Mouse (Mus musculus) hindbrain, embryonic 11.5 days (tissue): ENCODE data around the gene Cd200r3. TPM values are rescaled to one million over a fixed set of nuclear protein-coding genes. Genes with fewer than 3 reads are reported as not detected.

ENCODE experiments used
- ATAC-seq: fragments of 200-750 bp; cut with Nextera tagmentation; 2 replicates; pipeline ENCODE4 v1.8.0; 2017; ENCODE audit warnings: mild to moderate bottlenecking, moderate TSS enrichment, moderate library complexity; ENCODE audit not compliant: low FRiP score
- DNase-seq: peaks from one replicate; pipeline ENCODE4 v3.0.0-alpha.2; 2015; ENCODE audit warnings: low spot score
- H3K27ac ChIP-seq: fragments of 300-500 bp; sonication (generic); 2 replicates; pipeline ENCODE4 v1.5.1; 2014; ENCODE audit warnings: mild to moderate bottlenecking, low read depth, low read length
- H3K27me3 ChIP-seq: fragments of 300-500 bp; sonication (generic); 2 replicates; pipeline ENCODE4 v1.6.1; 2014; ENCODE audit warnings: mild to moderate bottlenecking, low read length, moderate library complexity, mixed read lengths; ENCODE audit not compliant: control insufficient read depth, insufficient read depth
- H3K36me3 ChIP-seq: fragments of 300-500 bp; sonication (generic); 2 replicates; pipeline ENCODE4 v1.6.1; 2014; ENCODE audit warnings: mild to moderate bottlenecking, low read length, moderate library complexity, mixed read lengths; ENCODE audit not compliant: control insufficient read depth, insufficient read depth
- H3K4me1 ChIP-seq: fragments of 300-500 bp; sonication (generic); replicated peaks from 2 replicates; pipeline ENCODE4 v1.6.1; 2014; ENCODE audit warnings: low read length, mixed read lengths; ENCODE audit not compliant: control insufficient read depth, insufficient read depth
- H3K4me2 ChIP-seq: fragments of 300-500 bp; sonication (generic); replicated peaks from 2 replicates; pipeline ENCODE4 v1.6.1; 2014; ENCODE audit warnings: mild to moderate bottlenecking, low read depth, low read length
- H3K4me3 ChIP-seq: fragments of 300-500 bp; sonication (generic); 2 replicates; pipeline ENCODE4 v1.5.1; 2014; ENCODE audit warnings: low read depth, low read length
- H3K9ac ChIP-seq: fragments of 300-500 bp; sonication (generic); 2 replicates; pipeline ENCODE4 v1.6.1; 2014; ENCODE audit warnings: low read depth, low read length
- H3K9me3 ChIP-seq: fragments of 300-500 bp; sonication (generic); 2 replicates; pipeline ENCODE4 v1.6.1; 2016; ENCODE audit warnings: low read length; ENCODE audit not compliant: control insufficient read depth
- WGBS: fragments of 180-500 bp; shearing (Covaris S2); extraction: QIAGEN DNeasy Blood & Tissue Kit; methylation state at CpG from one replicate; pipeline ENCODE4 v1.1.7; 2014; 5-methylcytosine and 5-hydroxymethylcytosine counted together
- polyA plus RNA-seq: library from polyadenylated mRNA; unstranded; fragments of >200 nt; fragmentation: Nextera tagmentation; extraction: Ambion mirVana; gene quantifications from 2 replicates; pipeline ENCODE4 v1.2.1, GENCODE M21; 2014

Gene Cd200r3
- polyA plus RNA-seq: not detected in 2 replicates

DNA sequence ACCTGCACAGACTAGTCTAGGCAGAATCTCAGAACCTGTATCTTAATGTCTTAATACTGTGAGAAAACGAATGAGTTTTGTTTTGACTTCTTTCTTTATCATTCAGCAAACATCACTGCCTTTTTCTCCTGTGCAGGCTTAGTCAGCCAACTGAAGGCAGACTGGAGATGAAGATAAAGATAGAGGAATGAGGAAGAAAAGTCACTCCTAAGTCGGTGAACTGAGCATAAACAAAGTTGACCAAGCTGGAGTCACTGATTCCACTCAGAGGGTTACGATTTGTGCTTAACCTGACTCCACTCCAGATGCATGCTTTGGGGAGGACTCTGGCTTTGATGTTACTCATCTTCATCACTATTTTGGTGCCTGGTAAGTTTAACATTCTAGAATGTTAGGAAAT is at the start of gene Cd200r3:
Cd200r3 (plus strand) TSS at position 211 of the 400 bp plus-strand sequence.
- no peaks in the 10 kb centered on the region for H3K36me3 ChIP-seq
- no peaks in the 10 kb centered on the region for H3K27me3 ChIP-seq
- H3K9ac ChIP-seq: no peak within 1 kb of the TSS
- DNase-seq (no peak), ATAC-seq (no peak)
- no peaks in the 10 kb centered on the region for H3K9me3 ChIP-seq
- no peak within 1 kb of the TSS for H3K4me3 ChIP-seq
- no peaks in the 10 kb centered on the region for H3K4me1 ChIP-seq
- 85% methylated on average over 3 of the region's 3 CpGs for WGBS
- H3K27ac ChIP-seq: no peak within 1 kb of the TSS
- no peak within 1 kb of the TSS for H3K4me2 ChIP-seq

DNA sequence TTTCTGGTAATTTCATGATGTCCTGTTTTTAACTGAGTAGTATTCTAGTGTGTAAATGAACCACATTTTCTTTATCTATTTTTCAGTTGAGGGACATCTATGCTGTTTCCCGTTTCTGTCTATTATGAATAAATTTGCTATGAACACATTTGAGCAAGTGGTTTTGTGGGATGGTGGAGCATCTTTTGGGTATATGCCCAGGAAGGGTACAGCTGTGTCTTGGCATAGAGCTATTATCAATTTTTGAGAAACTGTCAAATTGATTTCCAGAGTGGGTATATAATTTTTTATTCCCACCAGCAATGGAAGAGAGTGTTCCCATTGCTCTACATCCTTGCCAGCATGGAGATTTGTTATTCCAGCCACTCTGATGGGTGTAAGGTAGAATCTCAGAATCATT is 11.5 kb upstream of the Cd200r3 start:
- Histone ChIP-seq H3K27ac (no peak overlapping the region), H3K27me3 (no peaks in the 10 kb centered on the region), H3K4me3 (no peak overlapping the region), H3K4me1 (no peaks in the 10 kb centered on the region), H3K9ac (no peak overlapping the region), H3K9me3 (no peaks in the 10 kb centered on the region), H3K36me3 (no peaks in the 10 kb centered on the region), H3K4me2 (no peak overlapping the region)
- DNase-seq: no peak
- WGBS: 92% methylated on average over 1 of the region's 1 CpGs
- no peak for ATAC-seq

DNA sequence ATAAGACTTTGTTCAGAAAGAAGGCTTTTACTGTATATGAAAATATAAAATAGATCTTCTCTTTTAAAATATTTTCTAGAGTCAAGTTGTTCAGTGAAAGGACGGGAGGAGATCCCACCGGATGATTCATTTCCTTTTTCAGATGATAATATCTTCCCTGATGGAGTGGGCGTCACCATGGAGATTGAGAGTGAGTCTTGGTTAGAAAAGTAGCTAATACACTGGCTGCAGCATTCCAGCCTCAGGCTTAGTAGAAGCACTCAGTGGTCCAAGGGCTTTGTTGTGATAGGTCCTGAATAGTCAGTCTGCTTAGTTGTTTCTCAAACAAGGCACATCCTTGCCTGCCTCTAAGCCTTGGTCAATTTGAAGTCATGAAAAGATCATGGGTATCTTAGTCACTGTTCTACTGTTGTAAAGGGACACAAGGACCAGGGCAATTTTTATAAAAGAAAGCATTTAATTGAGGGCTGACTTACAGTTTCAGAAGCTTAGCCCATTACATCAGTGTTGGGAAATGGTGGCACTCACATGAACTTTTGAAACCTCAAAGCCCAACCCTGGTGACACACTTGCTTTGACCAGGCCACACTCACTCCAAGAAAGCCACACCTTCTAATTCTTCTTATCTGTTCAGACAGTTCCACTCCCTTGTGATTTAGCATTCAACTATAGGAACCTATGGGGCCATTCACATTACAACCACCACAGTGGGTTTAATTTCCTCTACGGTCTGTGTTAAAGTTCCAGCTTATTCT is 8.1 kb downstream of the Cd200r3 start:
- ATAC-seq (no peak), DNase-seq (no peak)
- no peaks in the 10 kb centered on the region for H3K9me3 ChIP-seq
- no peaks in the 10 kb centered on the region for H3K4me1 ChIP-seq
- no peak overlapping the region for H3K9ac ChIP-seq
- no peak overlapping the region for H3K27ac ChIP-seq
- WGBS: 85% methylated on average over 4 of the region's 4 CpGs
- H3K4me3 ChIP-seq: no peak overlapping the region
- H3K36me3 ChIP-seq: no peaks in the 10 kb centered on the region
- no peak overlapping the region for H3K4me2 ChIP-seq
- no peaks in the 10 kb centered on the region for H3K27me3 ChIP-seq

DNA sequence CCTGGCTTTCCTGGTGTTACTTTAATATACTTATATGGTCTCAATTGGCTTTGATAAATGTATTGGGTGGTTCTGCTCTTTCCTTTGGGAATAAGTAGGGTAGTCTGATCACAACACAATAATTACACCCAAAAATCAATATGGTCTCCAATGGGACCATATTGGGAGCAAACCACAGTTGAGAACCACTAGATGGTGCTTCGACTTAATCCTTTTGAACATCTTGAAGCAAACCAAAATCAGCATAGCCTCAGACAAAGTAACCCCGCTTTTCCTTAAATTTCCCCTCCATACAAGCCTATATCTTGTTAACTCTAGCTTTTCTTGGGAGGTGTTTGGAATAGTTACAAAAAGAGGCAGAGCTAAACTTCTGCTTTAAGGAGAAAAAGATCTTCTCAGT is 18.8 kb downstream of the Cd200r3 start:
- H3K27me3 ChIP-seq: no peaks in the 10 kb centered on the region
- 88% methylated on average over 2 of the region's 2 CpGs for WGBS
- no peak overlapping the region for H3K4me2 ChIP-seq
- no peaks in the 10 kb centered on the region for H3K4me1 ChIP-seq
- H3K36me3 ChIP-seq: no peaks in the 10 kb centered on the region
- H3K27ac ChIP-seq: no peak overlapping the region
- no peak overlapping the region for H3K4me3 ChIP-seq
- no peaks in the 10 kb centered on the region for H3K9me3 ChIP-seq
- DNase-seq (no peak), ATAC-seq (no peak)
- no peak overlapping the region for H3K9ac ChIP-seq

DNA sequence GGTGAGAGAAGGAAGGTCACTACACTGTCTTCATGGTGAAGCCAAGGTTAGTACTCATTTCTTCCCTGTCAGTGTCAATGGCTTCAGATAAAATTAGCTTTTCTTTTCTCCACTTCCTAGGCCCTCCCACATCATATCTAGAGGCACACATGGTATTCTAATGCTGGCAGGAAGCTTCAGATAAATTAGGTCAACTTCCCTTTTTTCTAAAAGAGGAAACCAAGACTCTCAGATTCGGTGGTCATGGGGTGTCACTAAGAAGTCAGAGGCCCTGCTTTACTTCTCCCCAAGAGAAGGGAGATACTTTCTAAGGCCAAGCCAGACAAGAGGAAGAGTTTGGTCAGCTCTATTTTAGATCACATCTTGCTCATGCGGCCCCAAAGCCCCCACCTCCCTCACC is 19.3 kb downstream of the Cd200r3 start:
- H3K36me3 ChIP-seq: no peaks in the 10 kb centered on the region
- no peaks in the 10 kb centered on the region for H3K9me3 ChIP-seq
- no peak overlapping the region for H3K4me2 ChIP-seq
- no peak overlapping the region for H3K27ac ChIP-seq
- no peak for DNase-seq
- H3K4me3 ChIP-seq: no peak overlapping the region
- H3K9ac ChIP-seq: no peak overlapping the region
- WGBS: 86% methylated on average over 2 of the region's 2 CpGs
- H3K27me3 ChIP-seq: no peaks in the 10 kb centered on the region
- ATAC-seq: no peak
- no peaks in the 10 kb centered on the region for H3K4me1 ChIP-seq

DNA sequence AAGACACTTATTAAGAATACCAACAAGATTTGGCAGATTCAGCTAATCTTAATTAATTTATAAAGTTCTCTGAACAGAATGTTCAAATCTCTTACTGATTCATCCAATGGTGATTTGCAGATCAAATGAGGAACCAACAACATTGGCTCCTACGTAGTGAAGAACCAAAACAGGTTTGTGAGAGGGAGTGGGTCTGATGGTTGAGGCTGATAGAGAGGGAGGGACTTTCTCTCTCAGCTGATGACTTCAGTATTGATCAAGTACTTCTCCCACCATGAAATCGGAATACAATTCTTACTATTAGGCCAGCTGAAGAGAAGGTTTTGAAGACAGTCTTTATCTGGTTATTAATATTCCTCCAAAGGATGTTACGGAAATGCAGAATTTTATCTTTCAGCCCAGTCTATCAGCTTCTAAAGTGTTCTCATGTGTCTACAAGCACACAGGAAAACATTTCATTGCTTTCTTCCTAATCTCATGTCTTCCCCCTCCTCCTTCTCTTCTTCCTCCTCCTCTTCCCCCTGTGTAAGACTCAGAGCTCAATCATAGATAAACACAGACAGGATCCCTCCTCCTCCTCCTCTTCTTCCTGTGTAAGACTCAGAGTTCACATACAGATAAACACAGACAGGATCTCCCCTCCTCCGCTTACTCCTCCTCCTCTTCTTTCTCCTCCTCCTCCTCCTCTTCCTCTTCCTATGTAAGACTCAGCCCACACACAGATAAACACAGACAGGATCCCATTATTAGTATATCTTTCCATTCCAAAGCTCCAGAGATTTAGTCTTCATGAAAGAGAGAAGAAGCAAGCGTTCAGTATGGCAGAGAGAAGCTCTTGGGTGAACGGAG is 21.3 kb downstream of the Cd200r3 start:
- H3K36me3 ChIP-seq: no peaks in the 10 kb centered on the region
- ATAC-seq (no peak), DNase-seq (no peak)
- 89% methylated on average over 6 of the region's 6 CpGs for WGBS
- H3K9me3 ChIP-seq: no peaks in the 10 kb centered on the region
- H3K27me3 ChIP-seq: no peaks in the 10 kb centered on the region
- H3K4me2 ChIP-seq: no peak overlapping the region
- no peak overlapping the region for H3K9ac ChIP-seq
- no peaks in the 10 kb centered on the region for H3K4me1 ChIP-seq
- no peak overlapping the region for H3K27ac ChIP-seq
- H3K4me3 ChIP-seq: no peak overlapping the region

DNA sequence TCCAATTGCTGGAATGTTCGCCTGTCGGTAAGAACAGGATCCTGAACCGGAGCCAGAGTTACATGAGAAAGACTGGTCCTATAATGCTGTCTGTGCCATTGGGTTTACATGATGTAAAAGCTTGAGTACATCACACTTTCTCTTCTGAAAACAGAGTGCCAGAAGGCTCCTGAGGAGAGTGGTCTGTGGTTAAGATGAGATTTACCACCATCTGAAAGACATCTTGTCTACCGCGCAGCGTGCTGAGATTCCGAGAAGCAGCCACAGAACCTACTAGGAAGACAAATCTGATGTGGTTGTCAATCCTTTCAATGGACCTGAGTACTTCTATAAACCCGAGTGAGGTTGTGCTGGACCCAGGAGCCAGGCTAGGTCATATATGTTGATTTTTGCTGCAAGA is 21.9 kb downstream of the Cd200r3 start:
- H3K27me3 ChIP-seq: no peaks in the 10 kb centered on the region
- H3K27ac ChIP-seq: no peak overlapping the region
- no peaks in the 10 kb centered on the region for H3K4me1 ChIP-seq
- ATAC-seq: no peak
- DNase-seq: no peak
- 95% methylated on average over 8 of the region's 8 CpGs for WGBS
- no peaks in the 10 kb centered on the region for H3K36me3 ChIP-seq
- H3K4me2 ChIP-seq: no peak overlapping the region
- H3K9me3 ChIP-seq: no peaks in the 10 kb centered on the region
- H3K4me3 ChIP-seq: no peak overlapping the region
- no peak overlapping the region for H3K9ac ChIP-seq

DNA sequence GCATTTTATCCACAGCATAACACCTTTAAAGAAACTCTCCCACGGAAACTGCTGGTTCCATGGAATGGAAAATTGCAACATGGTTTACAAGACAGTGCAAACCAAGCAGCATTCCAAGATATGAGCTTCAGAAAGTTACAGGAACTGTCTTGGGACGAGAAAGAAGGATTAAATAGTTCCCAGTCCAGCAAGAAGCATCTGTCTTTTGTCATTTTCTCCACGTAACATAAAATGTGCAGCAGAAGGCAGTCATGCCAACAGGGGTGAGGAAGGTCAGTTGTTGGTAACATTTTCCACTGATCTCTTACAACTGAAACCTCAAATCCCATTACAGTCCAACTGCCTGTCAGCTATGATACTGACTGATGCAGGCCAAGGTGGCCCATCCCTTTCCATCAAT is 22.4 kb downstream of the Cd200r3 start:
- WGBS: 85% methylated on average over 3 of the region's 3 CpGs
- ATAC-seq (no peak), DNase-seq (no peak)
- Histone ChIP-seq H3K9ac (no peak overlapping the region), H3K27me3 (no peaks in the 10 kb centered on the region), H3K9me3 (no peaks in the 10 kb centered on the region), H3K4me1 (no peaks in the 10 kb centered on the region), H3K4me2 (no peak overlapping the region), H3K36me3 (no peaks in the 10 kb centered on the region), H3K27ac (no peak overlapping the region), H3K4me3 (no peak overlapping the region)

DNA sequence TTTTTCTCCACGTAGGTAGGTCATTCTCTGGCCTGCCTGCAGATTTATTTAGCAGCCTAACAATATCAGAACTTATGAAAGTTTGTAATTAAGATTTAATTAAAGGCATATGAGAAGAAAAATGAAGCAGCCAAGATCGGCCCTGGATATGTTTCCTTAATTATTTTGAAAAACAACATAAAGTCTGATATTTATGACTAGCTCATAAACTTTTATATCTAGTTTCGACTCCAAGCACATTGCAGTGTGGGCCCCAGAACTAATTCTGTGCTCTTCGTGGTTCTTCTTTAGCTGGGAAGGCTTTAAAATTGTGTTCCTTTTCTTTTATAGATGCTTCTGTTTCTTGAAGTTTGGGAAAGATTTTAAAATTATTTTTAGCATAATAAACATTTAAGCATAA is 23.4 kb downstream of the Cd200r3 start:
- H3K4me1 ChIP-seq: no peaks in the 10 kb centered on the region
- no peak overlapping the region for H3K4me3 ChIP-seq
- no peak for ATAC-seq
- no peaks in the 10 kb centered on the region for H3K36me3 ChIP-seq
- no peaks in the 10 kb centered on the region for H3K9me3 ChIP-seq
- no peak overlapping the region for H3K4me2 ChIP-seq
- H3K27ac ChIP-seq: no peak overlapping the region
- WGBS: 79% methylated on average over 4 of the region's 4 CpGs
- H3K27me3 ChIP-seq: no peaks in the 10 kb centered on the region
- no peak overlapping the region for H3K9ac ChIP-seq
- DNase-seq: no peak
